Mouse (Mus musculus): ENCODE results near the gene Rsad2. TPM values are rescaled to one million over a fixed set of nuclear protein-coding genes. Genes with fewer than 3 reads are reported as not detected.

The Rsad2 gene
- polyA plus RNA-seq, 1 experiment from 2014 or later: 0.32 TPM

GRCm38 (mm10) chr12:26471376-26471775, 15.1 kb upstream of the Rsad2 start:
- Histone ChIP-seq H3K27ac (replicated peaks) (no peak overlapping the region), H3K27me3 (replicated peaks) (no peaks in the 10 kb centered on the region), H3K36me3 (no peaks in the 10 kb centered on the region), H3K4me2 (peak overlapping the region; percentile 94), H3K4me3 (replicated peaks) (no peak overlapping the region), H3K9ac (replicated peaks) (no peak overlapping the region), H3K4me1 (peaks cover 21% of the 10 kb centered on the region), H3K9me3 (replicated peaks) (no peaks in the 10 kb centered on the region)
- ATAC-seq (ENCODE audit: low FRiP score): no peak
- 76% methylated on average over 3 of the region's 3 CpGs for WGBS

GRCm38 (mm10) chr12:26470042-26470409, 13.8 kb upstream of the Rsad2 start:
- Histone ChIP-seq H3K4me2 (peak overlapping the region; percentile 94), H3K27me3 (replicated peaks) (no peaks in the 10 kb centered on the region), H3K27ac (replicated peaks) (peak overlapping the region; percentile 93), H3K9ac (replicated peaks) (peak overlapping the region; percentile 79), H3K9me3 (replicated peaks) (no peaks in the 10 kb centered on the region), H3K36me3 (no peaks in the 10 kb centered on the region), H3K4me3 (replicated peaks) (peak overlapping the region; percentile 60), H3K4me1 (peaks cover 21% of the 10 kb centered on the region)
- peak; percentile 69; the same call in 1 of the 2 replicates for ATAC-seq (ENCODE audit: low FRiP score)
- 18% methylated on average over 6 of the region's 6 CpGs for WGBS

DNA sequence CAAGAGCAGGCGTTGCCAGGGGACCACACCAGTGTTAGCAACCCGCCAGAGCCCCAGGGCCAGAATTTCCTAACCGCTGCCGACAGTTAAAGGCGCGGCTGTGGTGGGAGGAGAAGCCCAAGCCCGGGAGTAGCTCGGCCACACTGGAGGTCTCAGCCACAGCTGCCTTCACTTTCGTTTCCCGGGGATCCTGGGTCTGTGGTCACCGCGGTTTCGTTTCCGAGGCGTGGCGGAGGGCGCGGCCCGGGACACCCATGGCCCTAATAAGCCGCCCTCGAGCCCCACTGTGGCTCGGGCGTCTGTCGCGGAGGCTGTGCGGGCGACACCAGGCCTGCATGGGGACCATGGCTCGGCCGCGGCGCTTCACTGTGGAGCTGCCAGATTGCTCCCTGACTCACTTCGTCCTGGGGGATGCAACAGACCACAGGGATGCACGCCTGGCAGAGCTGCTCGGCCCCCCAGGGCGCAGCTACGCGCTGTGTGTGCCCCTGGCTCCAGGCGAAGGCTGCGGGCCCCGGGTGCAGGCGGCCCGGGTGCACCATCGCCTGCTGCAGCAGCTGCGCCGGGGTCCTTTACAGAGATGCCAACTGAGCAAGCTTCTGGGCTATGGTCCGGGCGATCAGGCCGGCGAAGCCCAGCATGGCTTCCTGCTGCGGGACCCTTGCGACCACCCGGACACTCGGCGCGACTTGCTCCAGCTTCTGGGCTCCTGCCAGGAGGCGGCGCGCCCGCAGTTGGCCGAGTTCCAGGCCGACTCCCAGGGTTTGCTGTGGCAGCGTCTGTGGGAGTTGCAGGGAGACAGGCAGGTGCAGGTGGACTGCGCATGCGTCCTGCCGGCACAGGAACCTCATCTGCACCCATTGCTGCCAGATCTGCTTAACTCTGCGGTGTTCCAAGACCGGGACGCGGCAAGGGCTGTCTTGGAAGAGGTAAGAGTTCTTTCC, 13.1 kb upstream of the Rsad2 start, which contains the start of gene Cmpk2:
Cmpk2 (plus strand) TSS at position 107 of the 944 bp plus-strand sequence.
- under 1% methylated on average over 69 of the region's 69 CpGs for WGBS
- H3K9ac ChIP-seq (replicated peaks): peak within 1 kb of the TSS; percentile 79
- H3K36me3 ChIP-seq: no peaks in the 10 kb centered on the region
- H3K27me3 ChIP-seq (replicated peaks): no peaks in the 10 kb centered on the region
- no peaks in the 10 kb centered on the region for H3K9me3 ChIP-seq (replicated peaks)
- H3K27ac ChIP-seq (replicated peaks): peak within 1 kb of the TSS; percentile 93
- H3K4me1 ChIP-seq: peaks cover 21% of the 10 kb centered on the region
- peak within 1 kb of the TSS; percentile 94 for H3K4me2 ChIP-seq
- ATAC-seq (ENCODE audit: low FRiP score): peak; percentile 90
- peak within 1 kb of the TSS; percentile 60 for H3K4me3 ChIP-seq (replicated peaks)

DNA sequence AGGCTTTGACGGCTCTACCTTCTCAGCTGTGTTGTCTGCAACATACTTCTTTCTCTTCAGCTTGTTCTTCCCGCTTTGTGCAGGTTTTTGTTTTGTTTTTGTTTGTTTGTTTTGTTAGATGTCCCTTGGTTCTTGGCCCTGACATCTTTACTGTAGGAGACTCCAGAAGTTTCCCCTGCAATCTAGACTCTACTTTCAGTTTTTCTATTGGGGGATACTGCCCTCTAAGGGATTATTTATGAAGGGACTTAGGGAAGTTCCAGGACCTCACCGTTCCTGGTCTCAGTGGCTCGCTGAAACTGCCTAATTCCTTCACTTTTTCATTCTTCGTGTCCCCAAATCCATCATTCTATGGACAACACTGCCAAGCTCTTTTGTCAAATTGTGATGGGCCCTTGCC, 9.3 kb upstream of the Rsad2 start:
- H3K4me2 ChIP-seq: no peak overlapping the region
- no peak overlapping the region for H3K4me3 ChIP-seq (replicated peaks)
- peaks cover 11% of the 10 kb centered on the region for H3K4me1 ChIP-seq
- no peaks in the 10 kb centered on the region for H3K27me3 ChIP-seq (replicated peaks)
- H3K9ac ChIP-seq (replicated peaks): no peak overlapping the region
- H3K27ac ChIP-seq (replicated peaks): no peak overlapping the region
- H3K9me3 ChIP-seq (replicated peaks): no peaks in the 10 kb centered on the region
- WGBS: 59% methylated on average over 5 of the region's 5 CpGs
- no peak for ATAC-seq (ENCODE audit: low FRiP score)
- H3K36me3 ChIP-seq: no peaks in the 10 kb centered on the region

DNA sequence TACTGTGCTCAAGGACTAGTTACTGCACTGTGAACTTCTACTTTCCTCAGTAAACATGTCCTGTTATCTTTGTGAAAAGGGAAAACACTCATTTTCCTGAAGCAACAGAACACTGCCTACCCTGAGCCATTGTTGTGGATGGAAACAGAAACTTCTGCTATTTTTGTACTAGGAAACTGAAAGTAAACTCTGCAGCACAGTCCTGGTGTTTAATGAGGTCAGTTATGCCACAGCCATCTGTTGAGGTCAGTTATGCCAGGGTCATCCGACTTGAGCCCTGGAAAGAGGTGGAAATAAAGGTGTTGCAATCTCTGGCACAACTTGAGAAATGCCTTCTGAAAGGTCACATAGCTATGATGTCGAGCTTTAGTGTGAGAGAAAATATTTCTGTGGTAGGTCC, 3.8 kb upstream of the Rsad2 start:
- H3K27ac ChIP-seq (replicated peaks): no peak overlapping the region
- ATAC-seq (ENCODE audit: low FRiP score): no peak
- H3K27me3 ChIP-seq (replicated peaks): no peaks in the 10 kb centered on the region
- no peaks in the 10 kb centered on the region for H3K36me3 ChIP-seq
- H3K9me3 ChIP-seq (replicated peaks): no peaks in the 10 kb centered on the region
- no peak overlapping the region for H3K4me3 ChIP-seq (replicated peaks)
- H3K4me1 ChIP-seq: peaks cover 8% of the 10 kb centered on the region
- WGBS: 68% methylated on average over 2 of the region's 2 CpGs
- no peak overlapping the region for H3K4me2 ChIP-seq
- no peak overlapping the region for H3K9ac ChIP-seq (replicated peaks)

- Histone ChIP-seq H3K4me1 (peaks cover 11% of the 10 kb centered on the region), H3K27me3 (replicated peaks) (no peaks in the 10 kb centered on the region), H3K36me3 (no peaks in the 10 kb centered on the region), H3K9me3 (replicated peaks) (no peaks in the 10 kb centered on the region), H3K4me2 (no peak overlapping the region), H3K9ac (replicated peaks) (no peak overlapping the region), H3K27ac (replicated peaks) (no peak overlapping the region), H3K4me3 (replicated peaks) (no peak overlapping the region)
- ATAC-seq (ENCODE audit: low FRiP score): no peak
- 52% methylated on average over 5 of the region's 5 CpGs for WGBS
Measured at GRCm38 (mm10) chr12:26454682-26455081, 1.6 kb downstream of the Rsad2 start.

DNA sequence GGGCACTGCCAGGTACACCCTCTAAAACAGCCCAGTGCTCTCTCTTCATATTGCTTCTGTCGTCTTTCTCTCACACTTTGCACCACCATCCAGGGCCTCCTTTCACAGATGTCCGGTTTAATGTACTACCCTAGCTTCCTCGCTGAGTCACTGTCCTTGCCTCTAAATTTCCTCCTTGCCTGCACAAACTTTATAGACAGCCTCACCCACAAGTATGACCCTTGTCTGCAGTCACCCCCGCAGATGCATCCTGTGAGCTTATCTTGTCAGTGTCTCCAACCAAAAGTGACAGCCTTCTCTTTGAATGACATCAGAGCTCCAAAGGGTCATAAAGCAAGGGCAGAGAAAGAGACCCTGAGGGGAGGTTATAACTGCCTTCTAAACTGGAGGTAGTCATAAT, 3.3 kb downstream of the Rsad2 start:
- 71% methylated on average over 4 of the region's 4 CpGs for WGBS
- Histone ChIP-seq H3K9ac (replicated peaks) (no peak overlapping the region), H3K4me1 (peaks cover 11% of the 10 kb centered on the region), H3K36me3 (no peaks in the 10 kb centered on the region), H3K27ac (replicated peaks) (no peak overlapping the region), H3K4me2 (no peak overlapping the region), H3K4me3 (replicated peaks) (no peak overlapping the region), H3K9me3 (replicated peaks) (no peaks in the 10 kb centered on the region), H3K27me3 (replicated peaks) (no peaks in the 10 kb centered on the region)
- no peak for ATAC-seq (ENCODE audit: low FRiP score)

DNA sequence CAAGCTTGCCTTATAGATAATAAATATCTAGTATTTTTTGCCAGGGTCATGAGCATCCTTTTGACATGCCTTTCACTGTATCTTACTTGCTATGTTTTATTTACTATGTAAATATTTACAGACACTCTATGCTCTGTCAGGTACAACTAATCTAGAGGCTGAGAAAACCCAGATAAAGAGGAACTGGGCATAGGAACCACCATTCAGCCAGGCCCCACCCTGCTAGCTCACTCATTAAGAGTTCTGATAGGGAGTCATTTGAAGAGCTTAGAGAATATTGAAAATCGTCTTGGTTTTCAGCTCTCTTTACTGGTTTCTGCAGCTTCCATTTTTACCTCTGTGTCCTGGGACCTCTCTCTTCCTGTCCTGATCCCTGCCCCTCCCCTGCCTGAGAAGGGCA, 5.1 kb downstream of the Rsad2 start:
- ATAC-seq (ENCODE audit: low FRiP score): no peak
- 70% methylated on average over 1 of the region's 1 CpGs for WGBS

DNA sequence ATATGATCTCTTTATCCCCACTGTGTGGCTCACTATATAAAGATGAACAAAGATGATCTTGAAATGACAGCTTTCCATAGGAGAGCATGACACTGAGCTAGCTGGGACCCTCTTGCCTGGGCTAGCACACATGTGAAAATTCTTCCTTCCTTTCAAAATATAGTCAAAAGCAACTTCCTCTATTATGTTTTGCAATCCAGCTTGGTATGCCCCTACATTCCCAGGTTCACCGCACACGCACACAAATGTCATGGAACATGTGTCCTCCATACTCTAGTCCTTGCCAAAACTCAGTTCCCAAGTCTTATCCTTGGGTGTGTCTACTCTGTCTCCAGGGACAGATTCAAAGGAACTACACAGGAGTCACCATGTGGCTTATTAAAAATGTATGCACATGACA, 6.8 kb downstream of the Rsad2 start:
- Histone ChIP-seq H3K9ac (replicated peaks) (no peak overlapping the region), H3K27ac (replicated peaks) (no peak overlapping the region), H3K4me1 (no peaks in the 10 kb centered on the region), H3K4me3 (replicated peaks) (no peak overlapping the region), H3K27me3 (replicated peaks) (no peaks in the 10 kb centered on the region), H3K9me3 (replicated peaks) (no peaks in the 10 kb centered on the region), H3K36me3 (no peaks in the 10 kb centered on the region), H3K4me2 (no peak overlapping the region)
- WGBS: 96% methylated on average over 2 of the region's 2 CpGs
- ATAC-seq (ENCODE audit: low FRiP score): no peak

More for the DNA sequence above, 5.1 kb downstream of the Rsad2 start:
- Histone ChIP-seq H3K4me3 (replicated peaks) (no peak overlapping the region), H3K9ac (replicated peaks) (no peak overlapping the region), H3K9me3 (replicated peaks) (no peaks in the 10 kb centered on the region), H3K27me3 (replicated peaks) (no peaks in the 10 kb centered on the region), H3K4me2 (no peak overlapping the region), H3K27ac (replicated peaks) (no peak overlapping the region), H3K36me3 (no peaks in the 10 kb centered on the region), H3K4me1 (peaks cover 7% of the 10 kb centered on the region)

- no peaks in the 10 kb centered on the region for H3K9me3 ChIP-seq (replicated peaks)
- no peaks in the 10 kb centered on the region for H3K4me1 ChIP-seq
- H3K9ac ChIP-seq (replicated peaks): no peak overlapping the region
- H3K27ac ChIP-seq (replicated peaks): no peak overlapping the region
- H3K36me3 ChIP-seq: no peaks in the 10 kb centered on the region
- no peak overlapping the region for H3K4me3 ChIP-seq (replicated peaks)
- no peak for ATAC-seq (ENCODE audit: low FRiP score)
- H3K27me3 ChIP-seq (replicated peaks): no peaks in the 10 kb centered on the region
- H3K4me2 ChIP-seq: no peak overlapping the region
- WGBS: 87% methylated on average over 4 of the region's 4 CpGs
Measured at GRCm38 (mm10) chr12:26446377-26447045, 9.7 kb downstream of the Rsad2 start.

DNA sequence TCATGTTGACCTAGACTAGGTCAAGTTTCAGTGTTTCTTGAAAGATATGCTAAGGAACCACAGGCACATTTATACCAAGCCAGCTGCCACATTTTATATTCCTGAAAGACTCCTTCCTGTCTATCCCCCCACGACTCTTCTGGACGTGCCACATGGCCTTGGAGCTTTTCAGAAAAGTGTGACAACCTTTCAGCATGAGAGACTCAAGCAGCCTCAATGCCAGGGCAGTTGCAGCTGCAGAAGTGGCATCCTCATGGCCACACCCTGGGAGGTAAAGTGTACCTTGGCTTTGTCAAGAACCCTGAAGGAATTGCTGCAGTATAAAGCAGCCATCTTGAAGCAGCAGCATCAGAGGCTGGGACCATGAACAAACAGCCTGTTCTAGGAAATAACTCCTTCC, 11.7 kb downstream of the Rsad2 start:
- Histone ChIP-seq H3K9ac (replicated peaks) (no peak overlapping the region), H3K27me3 (replicated peaks) (no peaks in the 10 kb centered on the region), H3K4me2 (no peak overlapping the region), H3K36me3 (no peaks in the 10 kb centered on the region), H3K4me1 (no peaks in the 10 kb centered on the region), H3K4me3 (replicated peaks) (no peak overlapping the region), H3K9me3 (replicated peaks) (no peaks in the 10 kb centered on the region), H3K27ac (replicated peaks) (no peak overlapping the region)
- WGBS: 92% methylated on average over 2 of the region's 2 CpGs
- no peak for ATAC-seq (ENCODE audit: low FRiP score)

- Histone ChIP-seq H3K4me2 (no peak overlapping the region), H3K4me3 (replicated peaks) (no peak overlapping the region), H3K9ac (replicated peaks) (no peak overlapping the region), H3K36me3 (no peaks in the 10 kb centered on the region), H3K9me3 (replicated peaks) (no peaks in the 10 kb centered on the region), H3K27ac (replicated peaks) (no peak overlapping the region), H3K4me1 (no peaks in the 10 kb centered on the region), H3K27me3 (replicated peaks) (no peaks in the 10 kb centered on the region)
- WGBS: 0% methylated on average over 2 of the region's 2 CpGs
- no peak for ATAC-seq (ENCODE audit: low FRiP score)
Measured at GRCm38 (mm10) chr12:26444054-26444453, 12.2 kb downstream of the Rsad2 start.

Measured in neural tube, embryonic 15.5 days (tissue).